16 mouse cellular contexts compared by ENCODE assay signal in genomic region chr6:54366607-54367006, GRCm38 (mm10).
"Had no signal": no experiment of that assay in that cellular context is flagged by ENCODE, and none has a peak within 500 bp of the region (broad histone marks: within the 10 kb centered on the region; RNA-seq: fewer than 3 reads in every experiment).

No protein-coding gene starts in this region.

- H3K9me3 ChIP-seq: neural tube, embryonic 13.5 days; neural tube, embryonic 15.5 days; stomach, embryonic 15.5 days had no signal

- DNase-seq: retina, postnatal 1 day; right cerebral cortex, adult 18-20 months; right cerebral cortex, postnatal 14 days; right cerebral cortex, postnatal 25 days; right cerebral cortex, postnatal 4 days; spleen, adult 18-20 months; thymus, adult 18-20 months; thymus, adult 2 months; thymus, postnatal 14 days; thymus, postnatal 25 days; thymus, postnatal 36 days; thymus, postnatal 4 days had no signal

- H3K4me3 ChIP-seq: neural tube, embryonic 13.5 days; neural tube, embryonic 15.5 days; stomach, embryonic 15.5 days had no signal

- H3K9ac ChIP-seq: neural tube, embryonic 13.5 days; neural tube, embryonic 15.5 days; stomach, embryonic 15.5 days had no signal

- H3K27me3 ChIP-seq: neural tube, embryonic 13.5 days; neural tube, embryonic 15.5 days; stomach, embryonic 15.5 days had no signal

- H3K36me3 ChIP-seq: neural tube, embryonic 13.5 days; neural tube, embryonic 15.5 days; stomach, embryonic 15.5 days had no signal

- H3K27ac ChIP-seq: neural tube, embryonic 13.5 days; neural tube, embryonic 15.5 days; stomach, embryonic 15.5 days; stomach, postnatal 0 days had no signal

- H3K4me2 ChIP-seq: neural tube, embryonic 13.5 days; neural tube, embryonic 15.5 days; stomach, embryonic 15.5 days had no signal
